Mouse (Mus musculus): ENCODE measurements around the gene Irf8. TPM values are rescaled to one million over a fixed set of nuclear protein-coding genes. Genes with fewer than 3 reads are reported as not detected.

Gene Irf8
- polyA plus RNA-seq (2015; fragmentation: Nextera tagmentation; extraction: Ambion mirVana): 3.7 and 4.0 TPM in 2 replicates

DNA sequence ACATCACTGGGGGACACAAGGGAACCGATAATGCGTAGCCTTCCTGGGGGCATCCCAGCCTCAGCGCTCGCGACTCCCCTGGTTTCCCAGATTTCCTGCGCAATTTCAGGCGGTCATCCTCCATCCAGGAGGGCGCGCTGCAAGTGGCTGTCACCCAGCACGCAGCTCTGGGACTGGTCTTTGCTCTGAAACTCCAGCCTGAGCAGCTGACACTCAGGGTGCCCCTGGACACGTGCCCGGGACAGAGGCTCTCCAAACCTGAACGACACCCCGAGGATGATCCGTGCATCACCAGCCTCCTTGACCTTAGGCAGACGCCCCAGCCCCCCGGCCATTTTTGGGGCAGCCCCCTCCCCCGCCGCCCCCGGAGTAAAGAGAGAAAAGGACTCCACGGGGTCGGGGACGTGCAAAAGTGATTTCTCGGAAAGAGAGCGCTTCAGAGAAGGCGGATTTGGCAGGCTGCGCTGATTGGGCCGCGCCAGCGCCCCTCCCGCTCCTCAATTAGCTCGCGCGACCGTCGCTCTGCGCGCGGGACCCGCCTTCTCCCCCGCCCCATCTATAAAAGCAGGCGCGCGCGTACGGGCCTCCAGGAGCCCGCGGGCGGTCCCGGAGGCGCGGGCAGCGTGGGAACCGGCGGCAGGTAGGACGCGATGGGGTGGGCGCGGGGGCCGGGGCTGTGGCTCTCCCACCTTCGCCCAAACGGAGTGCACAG lies at the start of gene Irf8:
TSS of gene Irf8 (plus strand) at position 589 of the 712 bp plus-strand sequence.
- WGBS: under 1% methylated on average over 62 of the region's 62 CpGs
- peak within 1 kb of the TSS; percentile 54 for H3K4me3 ChIP-seq

DNA sequence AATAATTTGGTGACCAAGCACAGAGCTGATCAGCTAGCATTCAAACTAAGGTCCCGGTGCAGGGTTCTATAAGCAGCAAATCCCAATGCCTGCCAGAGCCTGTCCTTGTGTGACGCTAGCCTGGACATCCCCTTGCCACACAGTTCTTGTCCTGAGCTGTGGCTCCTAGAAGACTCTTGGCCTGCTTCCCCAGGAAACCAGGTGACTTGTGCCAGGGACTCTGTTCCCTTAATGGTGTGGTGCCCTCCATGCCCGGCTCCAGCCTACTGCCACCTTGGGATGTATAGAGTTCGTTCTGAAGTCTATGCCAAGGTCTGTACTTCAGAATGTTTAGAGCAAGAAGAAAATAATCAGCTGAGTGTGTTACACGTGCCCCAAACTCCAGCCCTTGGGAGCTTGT lies 49.6 kb upstream of the Irf8 start:
- ATAC-seq (replicated peaks): no peak
- WGBS: 80% methylated on average over 5 of the region's 5 CpGs
- H3K4me1 ChIP-seq: no peaks in the 10 kb centered on the region; the same call in 1 of the 2 replicates
- no peak overlapping the region for H3K4me2 ChIP-seq
- no peaks in the 10 kb centered on the region for H3K36me3 ChIP-seq (replicated peaks)
- H3K9me3 ChIP-seq: no peaks in the 10 kb centered on the region
- H3K27me3 ChIP-seq (replicated peaks): no peaks in the 10 kb centered on the region
- no peak overlapping the region for H3K27ac ChIP-seq
- H3K4me3 ChIP-seq: no peak overlapping the region
- H3K9ac ChIP-seq: no peak overlapping the region

More for the DNA sequence above, at the start of gene Irf8:
- peak within 1 kb of the TSS; percentile 100 for H3K4me2 ChIP-seq
- H3K9ac ChIP-seq: peak within 1 kb of the TSS; percentile 40
- H3K27me3 ChIP-seq (replicated peaks): peaks cover 44% of the 10 kb centered on the region
- H3K9me3 ChIP-seq: no peaks in the 10 kb centered on the region
- peak; percentile 88 for ATAC-seq (replicated peaks)
- no peak within 1 kb of the TSS for H3K27ac ChIP-seq
- H3K36me3 ChIP-seq (replicated peaks): no peaks in the 10 kb centered on the region
- peaks cover 20% of the 10 kb centered on the region for H3K4me1 ChIP-seq

DNA sequence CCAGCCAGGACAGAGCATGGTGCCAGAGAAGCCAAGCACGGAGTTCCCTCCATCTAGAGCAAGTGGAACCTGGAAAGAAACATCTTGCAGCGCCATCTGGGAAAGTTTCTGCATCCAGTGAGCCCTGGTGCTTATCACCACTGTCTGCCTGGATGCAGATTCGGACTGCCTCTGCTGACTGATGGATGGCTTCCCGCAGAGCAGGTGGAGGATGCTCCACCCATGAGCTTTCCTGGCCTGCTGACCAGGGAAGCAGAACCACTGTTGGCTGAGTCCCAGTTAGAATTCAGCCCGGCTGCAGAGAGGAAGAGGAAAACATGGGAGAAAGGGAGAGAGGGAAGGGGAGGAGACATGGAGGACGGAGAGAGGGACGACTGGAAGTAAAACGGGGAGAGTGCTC lies 48.4 kb upstream of the Irf8 start:
- H3K9ac ChIP-seq: no peak overlapping the region
- H3K27ac ChIP-seq: no peak overlapping the region
- WGBS: 75% methylated on average over 8 of the region's 8 CpGs
- no peak overlapping the region for H3K4me2 ChIP-seq
- ATAC-seq (replicated peaks): no peak
- H3K9me3 ChIP-seq: no peaks in the 10 kb centered on the region
- H3K36me3 ChIP-seq (replicated peaks): no peaks in the 10 kb centered on the region
- no peaks in the 10 kb centered on the region for H3K27me3 ChIP-seq (replicated peaks)
- H3K4me1 ChIP-seq: no peaks in the 10 kb centered on the region; the same call in 1 of the 2 replicates
- H3K4me3 ChIP-seq: no peak overlapping the region

DNA sequence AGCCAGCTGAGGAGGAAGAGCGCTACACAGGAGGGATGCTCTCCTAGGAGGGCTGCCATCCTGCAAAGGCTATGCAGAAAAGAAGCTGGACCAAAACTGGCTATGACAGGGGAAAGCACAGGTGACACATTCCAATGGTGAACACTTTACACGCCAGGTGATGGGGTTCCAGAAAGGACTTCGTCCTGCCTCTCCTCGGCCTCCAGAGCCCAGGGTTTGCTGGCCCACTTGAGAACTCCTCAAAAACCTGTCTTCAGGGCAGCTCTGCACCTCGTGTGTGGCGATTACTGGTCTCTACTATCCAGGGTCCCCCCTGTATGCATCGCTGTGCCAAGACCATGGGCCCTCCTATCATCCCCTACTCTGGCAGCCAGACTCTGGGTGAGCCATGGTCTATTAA lies 47.6 kb upstream of the Irf8 start:
- Histone ChIP-seq H3K36me3 (replicated peaks) (no peaks in the 10 kb centered on the region), H3K4me2 (no peak overlapping the region), H3K4me3 (no peak overlapping the region), H3K9ac (no peak overlapping the region), H3K27ac (no peak overlapping the region), H3K4me1 (no peaks in the 10 kb centered on the region; the same call in 1 of the 2 replicates), H3K9me3 (no peaks in the 10 kb centered on the region), H3K27me3 (replicated peaks) (no peaks in the 10 kb centered on the region)
- ATAC-seq (replicated peaks): no peak
- WGBS: 90% methylated on average over 7 of the region's 7 CpGs

- WGBS: 75% methylated on average over 4 of the region's 4 CpGs
- Histone ChIP-seq H3K4me3 (no peak overlapping the region), H3K27ac (no peak overlapping the region), H3K9ac (no peak overlapping the region), H3K9me3 (no peaks in the 10 kb centered on the region), H3K27me3 (replicated peaks) (no peaks in the 10 kb centered on the region), H3K36me3 (replicated peaks) (no peaks in the 10 kb centered on the region), H3K4me2 (no peak overlapping the region), H3K4me1 (peaks cover 4% of the 10 kb centered on the region; the same call in 1 of the 2 replicates)
- no peak for ATAC-seq (replicated peaks)
Observed at GRCm38 (mm10) chr8:120692934-120693333, 43.2 kb upstream of the Irf8 start.

GRCm38 (mm10) chr8:120693861-120694493 lies 42.2 kb upstream of the Irf8 start:
- Histone ChIP-seq H3K4me2 (no peak overlapping the region), H3K27ac (no peak overlapping the region), H3K27me3 (replicated peaks) (no peaks in the 10 kb centered on the region), H3K4me1 (peaks cover 4% of the 10 kb centered on the region; the same call in 1 of the 2 replicates), H3K4me3 (no peak overlapping the region), H3K9me3 (no peaks in the 10 kb centered on the region), H3K9ac (no peak overlapping the region), H3K36me3 (replicated peaks) (no peaks in the 10 kb centered on the region)
- 56% methylated on average over 22 of the region's 22 CpGs for WGBS
- ATAC-seq (replicated peaks): no peak

DNA sequence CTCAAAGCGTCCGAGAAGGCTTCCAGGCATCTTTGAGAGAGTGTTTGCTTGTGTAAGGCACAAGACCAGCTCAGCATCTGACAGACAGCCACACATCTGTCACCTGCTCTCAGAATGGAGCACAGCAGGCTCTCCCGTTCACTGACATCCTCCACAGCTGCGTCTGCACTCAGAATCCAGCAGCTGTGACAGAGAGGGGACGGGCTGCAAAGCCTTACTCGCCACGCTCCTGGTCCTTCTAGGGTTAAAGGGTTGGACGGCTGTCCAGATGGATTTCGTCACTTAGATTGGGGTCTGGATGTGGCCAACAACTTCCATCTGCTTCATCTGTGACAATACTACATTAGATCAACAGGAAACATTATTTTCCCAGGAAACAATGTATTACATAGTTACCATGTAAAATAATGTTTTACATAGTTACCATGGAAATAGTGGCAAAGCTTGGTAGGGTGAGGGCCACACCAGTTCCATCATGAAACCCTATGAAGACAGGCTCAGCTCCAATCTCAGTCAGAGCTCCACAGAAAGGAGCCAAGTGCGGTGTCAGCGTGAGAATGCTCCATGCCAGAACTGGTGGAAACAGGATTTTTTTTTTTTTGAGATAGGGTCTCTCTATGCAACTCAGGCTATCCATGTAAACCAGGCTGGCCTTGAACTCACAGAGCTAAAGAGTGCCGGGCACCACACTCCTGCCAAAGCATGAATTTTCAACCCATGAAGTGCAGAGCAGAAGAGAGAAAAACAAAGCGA lies 39.6 kb upstream of the Irf8 start:
- WGBS: 53% methylated on average over 13 of the region's 13 CpGs
- Histone ChIP-seq H3K4me1 (peaks cover 4% of the 10 kb centered on the region; the same call in 1 of the 2 replicates), H3K9ac (no peak overlapping the region; the same call in 1 of the 2 replicates), H3K36me3 (replicated peaks) (no peaks in the 10 kb centered on the region), H3K27me3 (replicated peaks) (no peaks in the 10 kb centered on the region), H3K4me3 (no peak overlapping the region), H3K27ac (no peak overlapping the region), H3K4me2 (no peak overlapping the region), H3K9me3 (no peaks in the 10 kb centered on the region)
- ATAC-seq (replicated peaks): no peak

GRCm38 (mm10) chr8:120697154-120697978 lies 38.8 kb upstream of the Irf8 start:
- no peak for ATAC-seq (replicated peaks)
- Histone ChIP-seq H3K9me3 (no peaks in the 10 kb centered on the region), H3K4me1 (peaks cover 4% of the 10 kb centered on the region; the same call in 1 of the 2 replicates), H3K4me3 (no peak overlapping the region), H3K4me2 (no peak overlapping the region), H3K36me3 (replicated peaks) (no peaks in the 10 kb centered on the region), H3K9ac (no peak overlapping the region; the same call in 1 of the 2 replicates), H3K27ac (no peak overlapping the region), H3K27me3 (replicated peaks) (no peaks in the 10 kb centered on the region)
- WGBS: 84% methylated on average over 17 of the region's 17 CpGs

DNA sequence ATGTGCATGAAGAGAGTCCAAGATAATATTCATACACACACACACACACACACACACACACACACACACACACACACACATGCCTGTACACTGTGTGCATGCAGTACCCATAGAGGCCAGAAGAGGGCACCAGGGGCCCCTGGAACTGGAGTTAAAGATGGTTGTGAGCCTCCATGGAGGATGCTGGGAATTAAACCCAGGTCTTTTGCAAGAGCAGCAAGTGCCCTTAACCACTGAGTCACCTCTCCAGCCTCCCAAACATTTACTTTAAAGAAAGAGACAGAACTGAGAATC lies 38.2 kb upstream of the Irf8 start:
- Histone ChIP-seq H3K4me1 (peaks cover 4% of the 10 kb centered on the region; the same call in 1 of the 2 replicates), H3K9me3 (no peaks in the 10 kb centered on the region), H3K27ac (no peak overlapping the region), H3K4me3 (no peak overlapping the region), H3K9ac (no peak overlapping the region), H3K4me2 (no peak overlapping the region), H3K27me3 (replicated peaks) (no peaks in the 10 kb centered on the region), H3K36me3 (replicated peaks) (no peaks in the 10 kb centered on the region)
- no peak for ATAC-seq (replicated peaks)

DNA sequence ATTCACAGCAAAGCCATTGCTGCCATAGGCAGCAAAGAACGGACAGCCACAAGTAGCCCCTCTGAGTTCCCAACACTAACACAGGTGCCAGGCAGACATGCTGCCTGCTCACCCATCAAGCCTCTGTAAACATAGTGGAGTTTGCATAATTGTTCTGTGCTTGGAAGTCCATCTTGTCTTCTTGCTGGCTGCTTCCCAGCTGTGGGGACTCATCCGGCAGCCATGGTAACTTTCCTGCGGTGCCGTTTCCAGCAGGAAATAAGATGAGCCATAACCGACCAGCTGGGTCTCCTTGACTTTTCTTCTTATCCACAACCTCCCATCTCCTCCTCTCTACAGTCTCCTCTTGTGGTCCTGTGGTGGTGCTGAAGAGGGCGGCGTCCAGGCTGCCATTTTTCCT lies 37.7 kb upstream of the Irf8 start:
- Histone ChIP-seq H3K9ac (no peak overlapping the region), H3K4me2 (no peak overlapping the region), H3K9me3 (no peaks in the 10 kb centered on the region), H3K4me1 (peaks cover 4% of the 10 kb centered on the region; the same call in 1 of the 2 replicates), H3K4me3 (no peak overlapping the region), H3K27ac (no peak overlapping the region), H3K36me3 (replicated peaks) (no peaks in the 10 kb centered on the region), H3K27me3 (replicated peaks) (no peaks in the 10 kb centered on the region)
- no peak for ATAC-seq (replicated peaks)
- 85% methylated on average over 7 of the region's 7 CpGs for WGBS

DNA sequence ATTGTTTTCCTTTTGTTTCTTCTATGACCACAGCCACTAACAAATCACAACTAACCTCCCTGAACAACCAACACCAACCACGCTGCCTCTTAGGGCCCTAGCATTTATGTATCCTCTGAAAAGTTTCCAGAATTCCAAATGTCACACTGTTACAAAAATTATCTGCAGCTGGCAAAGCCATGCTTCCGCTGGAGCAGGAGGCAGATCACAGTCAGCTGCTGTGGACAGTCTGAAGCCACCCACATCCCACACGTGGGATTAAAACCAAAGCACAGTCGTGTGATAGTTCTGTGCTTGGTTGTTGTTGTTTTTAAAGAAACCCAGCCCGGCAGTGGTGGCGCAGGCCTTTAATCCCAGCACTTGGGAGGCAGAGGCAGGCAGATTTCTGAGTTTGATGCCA lies 37.1 kb upstream of the Irf8 start:
- H3K4me3 ChIP-seq: no peak overlapping the region
- WGBS: 77% methylated on average over 6 of the region's 6 CpGs
- H3K36me3 ChIP-seq (replicated peaks): no peaks in the 10 kb centered on the region
- no peak for ATAC-seq (replicated peaks)
- H3K27ac ChIP-seq: no peak overlapping the region
- peaks cover 4% of the 10 kb centered on the region; the same call in 1 of the 2 replicates for H3K4me1 ChIP-seq
- no peak overlapping the region for H3K9ac ChIP-seq
- H3K27me3 ChIP-seq (replicated peaks): no peaks in the 10 kb centered on the region
- no peak overlapping the region for H3K4me2 ChIP-seq
- no peaks in the 10 kb centered on the region for H3K9me3 ChIP-seq

DNA sequence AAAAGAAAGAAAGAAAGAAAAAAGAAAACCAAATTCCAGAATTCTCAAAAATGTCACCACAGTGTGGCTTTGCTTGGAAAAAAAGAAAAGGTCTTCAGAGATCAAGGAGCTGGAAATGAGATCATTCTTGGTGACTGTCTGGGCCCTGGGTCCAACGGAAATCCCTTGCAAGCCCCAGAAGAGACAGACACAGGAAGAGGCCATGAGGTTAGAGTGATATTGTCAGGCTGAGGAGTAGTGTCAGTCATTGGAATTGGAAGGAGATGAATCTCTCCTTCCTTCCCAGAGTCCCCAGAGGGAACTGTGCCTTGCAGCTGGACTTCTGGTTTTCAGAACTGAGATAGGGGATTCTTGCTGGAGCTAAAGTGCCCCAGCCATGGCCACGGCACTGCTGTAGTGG lies 36.6 kb upstream of the Irf8 start:
- Histone ChIP-seq H3K4me1 (peaks cover 4% of the 10 kb centered on the region; the same call in 1 of the 2 replicates), H3K36me3 (replicated peaks) (no peaks in the 10 kb centered on the region), H3K9me3 (no peaks in the 10 kb centered on the region), H3K9ac (no peak overlapping the region), H3K27ac (no peak overlapping the region), H3K4me3 (no peak overlapping the region), H3K27me3 (replicated peaks) (no peaks in the 10 kb centered on the region), H3K4me2 (no peak overlapping the region)
- no peak for ATAC-seq (replicated peaks)
- 76% methylated on average over 2 of the region's 2 CpGs for WGBS
